Mouse (Mus musculus) layer of hippocampus, adult 2 months (tissue): ENCODE measurements around the gene Ccdc43. TPM values are rescaled to one million over a fixed set of nuclear protein-coding genes. Genes with fewer than 3 reads are reported as not detected.

Source experiments
- DNase-seq, 2 experiments: peaks; one replicate each; pipeline ENCODE4 v3.0.0; 2022; ENCODE audit warnings: low spot score in 2 of 2
- H3K27ac ChIP-seq: fragments of 200-600 bp; 2 replicates; pipeline ENCODE4 v1.8.1; 2022
- H3K4me3 ChIP-seq: fragments of 200-600 bp; 2 replicates; pipeline ENCODE4 v1.8.1; 2022; ENCODE audit warnings: mild to moderate bottlenecking
- CTCF ChIP-seq: fragments of 200-600 bp; conservative IDR thresholded peaks from 2 replicates; pipeline ENCODE4 v1.8.1; 2022; ENCODE audit warnings: antibody characterized with exemption, mild to moderate bottlenecking, moderate library complexity
- microRNA-seq, 2 experiments: library from miRNA; unstranded; fragments of <30 nt; microRNA quantifications; one replicate each; pipeline ENCODE4 v1.2.0; 2021
- total RNA-seq, 2 experiments: library from RNA; stranded (reverse); gene quantifications; 2 replicates each; pipeline ENCODE4 v1.2.3; 2021

Gene Ccdc43
- total RNA-seq, 2 experiments from 2014 or later: 33.5 to 44.7 TPM

DNA sequence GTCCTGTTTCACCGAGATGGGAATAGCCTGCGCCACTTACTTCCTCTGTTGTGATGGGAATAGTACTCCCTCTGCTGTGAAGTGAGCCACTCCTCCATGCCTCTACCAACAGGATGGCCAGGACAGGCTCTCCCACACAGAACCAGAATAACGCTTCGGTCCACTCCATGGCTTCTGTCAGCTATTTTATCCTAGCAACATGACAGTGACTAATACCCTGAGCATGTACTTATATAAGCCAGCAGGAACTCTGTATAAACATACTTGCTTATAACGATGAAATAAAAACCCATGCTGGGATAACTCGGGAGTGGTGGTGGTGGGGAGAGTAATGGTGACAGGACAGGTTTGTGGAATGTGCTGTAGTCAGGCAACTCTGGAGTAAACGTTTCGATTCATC is 41.7 kb downstream of the Ccdc43 start:
- TF ChIP-seq CTCF: no peak
- Histone ChIP-seq H3K4me3 (no peak overlapping the region), H3K27ac (no peak overlapping the region)
- DNase-seq: no peak

DNA sequence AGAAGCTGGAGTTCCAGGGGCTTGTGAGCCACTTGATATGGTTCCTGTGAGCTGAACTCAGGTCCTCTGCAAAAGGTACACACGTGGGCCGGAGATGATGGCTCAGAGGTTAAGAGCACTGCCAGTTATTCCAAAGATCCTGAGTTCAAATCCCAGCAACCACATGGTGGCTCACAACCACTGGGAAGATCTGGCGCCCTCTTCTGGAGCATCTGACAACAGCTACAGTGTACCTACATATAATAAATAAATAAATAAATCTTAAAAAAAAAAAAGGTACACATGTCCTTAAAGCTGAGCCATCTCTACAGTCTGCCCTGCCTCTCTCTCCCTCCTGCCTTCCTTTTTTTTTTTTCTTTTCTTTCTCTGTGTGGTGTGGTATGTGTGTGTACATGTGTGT is 44.7 kb downstream of the Ccdc43 start:
- no peak for DNase-seq
- TF ChIP-seq CTCF: peak; percentile 58
- Histone ChIP-seq H3K27ac (no peak overlapping the region), H3K4me3 (no peak overlapping the region)

- no peak overlapping the region for H3K27ac ChIP-seq
- DNase-seq: peak; percentile 59 to 80
- TF ChIP-seq CTCF: peak; percentile 98
- H3K4me3 ChIP-seq: no peak overlapping the region; the same call in 1 of the 2 replicates
These were observed 46.2 kb downstream of the Ccdc43 start for GRCm38 (mm10) chr11:102651381-102651780.

- TF ChIP-seq CTCF: no peak
- H3K27ac ChIP-seq: no peak overlapping the region
- H3K4me3 ChIP-seq: no peak overlapping the region
- no peak for DNase-seq
These were observed 49.7 kb downstream of the Ccdc43 start for GRCm38 (mm10) chr11:102647885-102648284.

- no peak for DNase-seq
- no peak for TF ChIP-seq CTCF
- no peak overlapping the region for H3K4me3 ChIP-seq
- H3K27ac ChIP-seq: no peak overlapping the region
These were observed 51.4 kb downstream of the Ccdc43 start for GRCm38 (mm10) chr11:102646226-102646625.

DNA sequence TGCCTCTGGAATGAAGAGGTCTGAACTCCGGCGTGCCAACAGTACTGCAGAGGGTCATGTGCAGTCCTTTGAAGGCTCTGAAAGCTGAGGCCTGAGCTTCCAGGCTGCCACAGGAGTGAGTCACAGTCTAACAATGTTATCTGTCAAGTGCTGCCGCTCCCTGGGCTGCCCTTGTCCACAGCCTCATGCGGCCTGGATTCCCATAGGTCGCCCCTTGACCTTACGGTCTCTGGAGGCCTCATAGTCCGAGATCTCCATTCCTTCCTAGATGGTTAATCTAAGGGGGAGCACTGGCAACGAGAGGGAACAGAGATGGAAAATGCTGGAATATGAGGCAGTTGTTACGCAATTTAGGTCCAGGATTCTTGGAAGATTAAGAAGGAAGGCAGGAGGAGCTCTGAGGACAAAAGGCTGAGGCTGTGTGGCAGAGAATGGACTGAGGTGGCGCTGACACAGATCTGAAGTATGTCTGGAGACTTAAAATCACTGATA is 53.6 kb downstream of the Ccdc43 start:
- no peak for TF ChIP-seq CTCF
- no peak overlapping the region for H3K4me3 ChIP-seq

GRCm38 (mm10) chr11:102636887-102637286 is 60.7 kb downstream of the Ccdc43 start:
- no peak for DNase-seq
- Histone ChIP-seq H3K4me3 (no peak overlapping the region), H3K27ac (no peak overlapping the region)
- TF ChIP-seq CTCF: no peak

More for the DNA sequence above, 53.6 kb downstream of the Ccdc43 start:
- H3K27ac ChIP-seq: no peak overlapping the region
- DNase-seq: no peak

Small RNA genes lying within 50 kb of the gene (microRNA-seq; reads per million reads assigned to microRNA genes)
- gene Gm22920: 0 reads per million in 2 experiments

Other genes starting within 250 kb of the Ccdc43 start
- gene Itga2b, start 227.7 kb downstream of the Ccdc43 start, total RNA-seq: 1 to 10 TPM; 2.3 to 3.5 TPM
- gene Gpatch8, start 141.4 kb downstream of the Ccdc43 start, total RNA-seq: 10 to 100 TPM; 53.0 to 58.9 TPM
- gene Gm11627, start 118.3 kb downstream of the Ccdc43 start, total RNA-seq: 1 to 10 TPM; 3.9 to 4.2 TPM
- gene Fzd2, start 93.4 kb downstream of the Ccdc43 start, total RNA-seq: 1 to 10 TPM; 7.5 to 9.2 TPM
- not detected for gene Meioc, start 34.1 kb downstream of the Ccdc43 start, total RNA-seq
- gene Adam11, start 63.7 kb upstream of the Ccdc43 start, total RNA-seq: 100 to 1,000 TPM; 192 to 212 TPM
- gene Gjc1, start 121.9 kb upstream of the Ccdc43 start, total RNA-seq: 1 to 10 TPM; 4.7 TPM
- gene Higd1b, start 138.1 kb upstream of the Ccdc43 start, total RNA-seq: 1 to 10 TPM; 3.5 to 4.5 TPM
- 100 to 1,000 TPM; 129 to 139 TPM for gene Eftud2, start 183.2 kb upstream of the Ccdc43 start, total RNA-seq
- gene Ccdc103, start 183.4 kb upstream of the Ccdc43 start, total RNA-seq: 1 to 10 TPM; 1.5 to 3.0 TPM
- gene Fam187a, start 187.4 kb upstream of the Ccdc43 start, total RNA-seq: under 1 TPM in 1 of 2 experiments, not detected in 1; 0.37 TPM
- gene Gfap, start 203.1 kb upstream of the Ccdc43 start, total RNA-seq: 100 to 1,000 TPM; 332 to 341 TPM
- under 1 TPM; 0.27 to 0.74 TPM for gene Kif18b, start 227.3 kb upstream of the Ccdc43 start, total RNA-seq
- gene C1ql1, start 248.9 kb upstream of the Ccdc43 start, total RNA-seq: 10 to 100 TPM; 17.5 to 18.5 TPM